Mouse (Mus musculus): ENCODE measurements around the gene Scyl1.

Scyl1 gene

DNA sequence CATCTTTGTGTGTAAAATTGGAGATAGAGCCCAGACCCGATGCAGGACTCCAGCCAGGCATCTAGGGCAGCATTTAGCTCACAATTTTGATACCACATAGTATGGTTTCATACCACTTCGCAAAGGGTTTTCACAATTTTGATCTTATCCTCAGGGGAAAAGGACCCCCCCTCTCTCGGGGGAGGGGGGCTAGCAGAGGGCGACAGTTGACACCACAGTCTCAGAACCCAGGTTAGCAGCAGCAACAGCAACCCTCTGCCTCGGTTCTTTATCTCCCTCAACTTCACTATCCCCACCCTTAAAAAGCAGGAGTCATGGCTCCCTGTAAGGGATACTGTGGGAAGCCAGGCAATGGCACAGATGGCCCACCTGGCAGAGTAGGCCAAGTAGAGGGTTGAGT, 58.0 kb downstream of the Scyl1 start:
- DNase-seq, result no peak

DNA sequence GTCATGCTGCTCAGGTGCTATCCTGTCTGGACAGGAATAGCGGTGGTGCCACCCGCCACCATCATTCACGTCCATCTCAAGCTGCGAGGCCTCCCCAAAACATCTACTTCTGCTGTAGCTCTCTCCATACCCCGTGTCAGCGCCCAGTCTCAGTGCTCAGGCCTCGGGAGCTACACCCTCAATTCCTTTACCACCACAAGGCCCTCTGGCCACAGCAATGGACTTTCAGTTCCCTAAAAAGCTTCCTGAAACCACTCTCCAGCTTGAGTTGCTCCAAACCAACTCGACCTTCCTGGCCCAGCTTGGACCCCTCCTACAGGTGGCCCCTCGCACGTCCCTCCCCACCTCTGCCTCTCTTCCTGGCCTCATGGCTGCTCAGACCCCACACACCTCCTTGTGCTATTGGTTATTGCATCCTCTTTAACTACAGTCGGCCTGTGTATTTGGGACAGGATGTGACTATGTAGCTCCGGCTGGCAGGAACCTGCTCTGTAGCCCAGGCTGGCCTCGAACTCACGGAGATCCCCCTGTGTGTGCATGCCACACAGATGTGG, 59.2 kb downstream of the Scyl1 start:
- no peak for DNase-seq

DNA sequence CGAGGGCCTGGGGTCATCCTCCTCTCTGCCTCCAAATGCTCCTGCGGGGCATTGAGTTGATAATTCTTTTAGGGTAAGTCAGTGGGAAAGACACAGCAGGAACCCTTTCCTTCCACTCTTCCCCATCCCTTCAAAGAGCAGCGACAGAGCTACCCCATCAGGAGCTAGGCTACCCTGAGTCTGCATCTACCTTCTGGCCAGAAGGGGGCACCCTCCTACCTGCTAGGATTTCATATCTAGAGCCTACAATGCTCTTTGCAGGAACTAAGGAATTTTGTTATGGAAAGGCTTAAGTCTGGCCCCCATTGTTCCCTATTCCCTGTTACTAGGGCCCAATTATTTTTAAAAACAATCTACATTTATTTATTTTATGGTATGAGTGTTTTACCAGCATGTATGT, 60.0 kb downstream of the Scyl1 start:
- DNase-seq, result peak; percentile 70

DNA sequence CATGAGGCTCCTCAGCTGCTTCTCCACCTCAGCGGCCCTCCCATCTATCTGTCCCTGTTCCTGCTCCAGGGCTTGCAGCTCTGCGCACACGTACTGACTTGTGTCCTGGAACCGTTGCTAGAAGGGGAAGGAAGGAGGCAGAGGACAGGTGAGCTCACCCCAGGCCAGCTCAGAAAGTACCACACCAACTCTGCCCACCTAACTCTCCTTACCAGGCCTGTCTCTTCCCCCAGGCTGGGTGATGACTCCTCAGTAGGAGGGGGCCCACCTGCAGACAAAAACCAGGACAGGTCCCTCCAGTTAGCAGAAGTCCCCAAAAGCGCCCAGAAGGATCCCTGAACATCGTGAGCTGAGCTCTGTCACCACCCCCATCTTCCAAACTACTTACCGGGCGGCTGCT, 60.6 kb downstream of the Scyl1 start:
- DNase-seq, result no peak

DNA sequence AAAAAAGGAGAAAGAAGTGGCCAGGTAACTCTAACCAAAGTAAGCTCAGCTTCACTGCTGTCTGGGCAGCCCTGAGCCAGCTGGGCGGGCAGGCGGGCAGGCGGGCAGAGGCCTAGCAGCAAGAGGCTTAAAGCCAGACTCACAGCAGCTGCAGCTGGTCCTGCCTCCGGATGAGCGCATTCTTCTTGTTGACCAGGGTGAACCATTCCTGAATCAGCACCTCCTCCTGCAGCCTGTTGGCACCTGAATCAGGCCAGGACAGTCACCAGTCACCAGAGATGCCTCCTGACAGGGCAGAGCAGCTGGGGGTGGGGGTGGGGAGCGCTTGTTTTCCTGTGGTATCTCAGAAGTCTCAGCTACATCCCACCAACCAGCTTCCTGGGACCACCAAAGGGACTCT, 61.2 kb downstream of the Scyl1 start:
- no peak for DNase-seq

Measured in layer of hippocampus, adult 9-11 months (tissue).